Mouse (Mus musculus) forebrain, embryonic 12.5 days (tissue): ENCODE measurements around the gene Chmp1a. TPM values are rescaled to one million over a fixed set of nuclear protein-coding genes. Genes with fewer than 3 reads are reported as not detected.
"Not testable (repeated sequence)": the region's sequence is repeated elsewhere in the genome, so short reads cannot be mapped to it uniquely, and the experiment has no call there.

Experiments
- ATAC-seq: fragments of 200-750 bp; cut with Nextera tagmentation; 2 replicates; pipeline ENCODE4 v1.8.0; 2017; ENCODE audit warnings: moderate TSS enrichment; ENCODE audit not compliant: low FRiP score
- H3K27ac ChIP-seq: fragments of 300-500 bp; sonication (generic); 2 replicates; pipeline ENCODE4 v1.5.1; 2016; ENCODE audit warnings: mild to moderate bottlenecking
- H3K27me3 ChIP-seq: fragments of 300-500 bp; sonication (generic); 2 replicates; pipeline ENCODE4 v1.6.1; 2016; ENCODE audit warnings: mild to moderate bottlenecking
- H3K36me3 ChIP-seq: fragments of 300-500 bp; sonication (generic); replicated peaks from 2 replicates; pipeline ENCODE4 v1.6.1; 2016; ENCODE audit warnings: mild to moderate bottlenecking
- H3K4me1 ChIP-seq: fragments of 300-500 bp; sonication (generic); 2 replicates; pipeline ENCODE4 v1.6.1; 2016
- H3K4me2 ChIP-seq: fragments of 300-500 bp; sonication (generic); 2 replicates; pipeline ENCODE4 v1.6.1; 2016; ENCODE audit warnings: mild to moderate bottlenecking, moderate library complexity
- H3K4me3 ChIP-seq: fragments of 300-500 bp; sonication (generic); replicated peaks from 2 replicates; pipeline ENCODE4 v1.5.1; 2016; ENCODE audit warnings: mild to moderate bottlenecking
- H3K9ac ChIP-seq: fragments of 300-500 bp; sonication (generic); 2 replicates; pipeline ENCODE4 v1.6.1; 2016; ENCODE audit warnings: mild to moderate bottlenecking
- H3K9me3 ChIP-seq: fragments of 300-500 bp; sonication (generic); 2 replicates; pipeline ENCODE4 v1.6.1; 2016
- WGBS: fragments of 180-500 bp; shearing (Covaris S2); methylation state at CpG from one replicate; pipeline ENCODE4 v1.1.7; 2016; 5-methylcytosine and 5-hydroxymethylcytosine counted together
- polyA plus RNA-seq: library from polyadenylated mRNA; unstranded; fragments of >200 nt; fragmentation: Nextera tagmentation; extraction: Ambion mirVana; gene quantifications from 2 replicates; pipeline ENCODE4 v1.2.1, GENCODE M21; 2016

Chmp1a gene
- polyA plus RNA-seq, 1 experiment from 2014 or later: 150 TPM

- peak; percentile 92 for ATAC-seq
Measured at GRCm38 (mm10) chr8:123224278-123225266, 12.0 kb upstream of the Chmp1a start, which contains the start of gene Cdk10. Gene Cdk10 (plus strand): TSS chr8:123224842.

GRCm38 (mm10) chr8:123220917-123221316 lies 8.4 kb upstream of the Chmp1a start:
- H3K4me1 ChIP-seq: peaks cover 12% of the 10 kb centered on the region
- no peak overlapping the region for H3K27ac ChIP-seq
- no peaks in the 10 kb centered on the region for H3K36me3 ChIP-seq
- ATAC-seq: no peak
- no peak overlapping the region for H3K9ac ChIP-seq
- 94% methylated on average over 1 of the region's 1 CpGs for whole genome bisulfite sequencing
- H3K4me3 ChIP-seq: no peak overlapping the region
- H3K27me3 ChIP-seq: no peaks in the 10 kb centered on the region
- no peaks in the 10 kb centered on the region for H3K9me3 ChIP-seq
- H3K4me2 ChIP-seq: no peak overlapping the region

More at GRCm38 (mm10) chr8:123224278-123225266, 12.0 kb upstream of the Chmp1a start, which contains the start of gene Cdk10:
- Histone ChIP-seq H3K4me3 (peak within 1 kb of the TSS; percentile 85), H3K36me3 (peaks cover 24% of the 10 kb centered on the region), H3K9ac (peak within 1 kb of the TSS; percentile 95), H3K9me3 (no peaks in the 10 kb centered on the region), H3K4me1 (peaks cover 12% of the 10 kb centered on the region), H3K27me3 (no peaks in the 10 kb centered on the region), H3K27ac (peak within 1 kb of the TSS; percentile 84), H3K4me2 (peak within 1 kb of the TSS; percentile 95)
- 3% methylated on average over 59 of the region's 59 CpGs for WGBS

GRCm38 (mm10) chr8:123215430-123215829 lies 2.9 kb upstream of the Chmp1a start:
- H3K36me3 ChIP-seq: no peaks in the 10 kb centered on the region
- H3K9ac ChIP-seq: no peak overlapping the region
- no peaks in the 10 kb centered on the region for H3K9me3 ChIP-seq
- H3K27me3 ChIP-seq: no peaks in the 10 kb centered on the region
- peaks cover 25% of the 10 kb centered on the region for H3K4me1 ChIP-seq
- WGBS: 84% methylated on average over 3 of the region's 3 CpGs
- no peak for ATAC-seq
- H3K4me2 ChIP-seq: no peak overlapping the region
- H3K27ac ChIP-seq: no peak overlapping the region
- H3K4me3 ChIP-seq: no peak overlapping the region

GRCm38 (mm10) chr8:123213118-123213772 lies 682 bp upstream of the Chmp1a start:
- Histone ChIP-seq H3K9me3 (no peaks in the 10 kb centered on the region), H3K4me3 (peak overlapping the region; percentile 74), H3K27me3 (no peaks in the 10 kb centered on the region), H3K4me2 (peak overlapping the region; percentile 86), H3K9ac (peak overlapping the region; percentile 80), H3K27ac (peak overlapping the region; percentile 32; the same call in 1 of the 2 replicates), H3K36me3 (peaks cover 21% of the 10 kb centered on the region), H3K4me1 (peaks cover 25% of the 10 kb centered on the region)
- 18% methylated on average over 22 of the region's 22 CpGs for WGBS
- ATAC-seq: peak; percentile 28

GRCm38 (mm10) chr8:123211876-123212275 lies 687 bp downstream of the Chmp1a start:
- ATAC-seq: no peak
- H3K4me1 ChIP-seq: peaks cover 25% of the 10 kb centered on the region
- peaks cover 35% of the 10 kb centered on the region for H3K36me3 ChIP-seq
- H3K27me3 ChIP-seq: no peaks in the 10 kb centered on the region
- 56% methylated on average over 10 of the region's 10 CpGs for WGBS
- H3K4me2 ChIP-seq: peak overlapping the region; percentile 86
- H3K9ac ChIP-seq: peak overlapping the region; percentile 80
- no peaks in the 10 kb centered on the region for H3K9me3 ChIP-seq
- H3K4me3 ChIP-seq: peak overlapping the region; percentile 74
- no peak overlapping the region for H3K27ac ChIP-seq

- peaks cover 38% of the 10 kb centered on the region for H3K36me3 ChIP-seq
- ATAC-seq: no peak
- 0 out of 2 replicates have a peak, but pooled peaks cover 6% of the 10 kb centered on the region for H3K27me3 ChIP-seq
- H3K4me3 ChIP-seq: no peak overlapping the region
- no peaks in the 10 kb centered on the region for H3K4me1 ChIP-seq
- H3K9ac ChIP-seq: no peak overlapping the region
- no peaks in the 10 kb centered on the region for H3K9me3 ChIP-seq
- H3K27ac ChIP-seq: no peak overlapping the region
- WGBS: 93% methylated on average over 3 of the region's 3 CpGs
- H3K4me2 ChIP-seq: no peak overlapping the region
Measured at GRCm38 (mm10) chr8:123203571-123203970, 9.0 kb downstream of the Chmp1a start.

GRCm38 (mm10) chr8:123202288-123202687 lies 10.3 kb downstream of the Chmp1a start:
- Histone ChIP-seq H3K9me3 (no peaks in the 10 kb centered on the region), H3K27me3 (0 out of 2 replicates have a peak, but pooled peaks cover 6% of the 10 kb centered on the region), H3K9ac (no peak overlapping the region), H3K4me2 (no peak overlapping the region), H3K4me1 (no peaks in the 10 kb centered on the region), H3K4me3 (no peak overlapping the region), H3K27ac (no peak overlapping the region), H3K36me3 (peaks cover 25% of the 10 kb centered on the region)
- WGBS: 32% methylated on average over 5 of the region's 5 CpGs
- no peak for ATAC-seq

- WGBS: 76% methylated on average over 14 of the region's 14 CpGs
- no peaks in the 10 kb centered on the region for H3K4me1 ChIP-seq
- H3K27me3 ChIP-seq: 0 out of 2 replicates have a peak, but pooled peaks cover 6% of the 10 kb centered on the region
- no peak overlapping the region for H3K27ac ChIP-seq
- no peak overlapping the region for H3K9ac ChIP-seq
- H3K4me3 ChIP-seq: no peak overlapping the region
- H3K4me2 ChIP-seq: no peak overlapping the region
- peaks cover 4% of the 10 kb centered on the region for H3K36me3 ChIP-seq
- no peak for ATAC-seq
- no peaks in the 10 kb centered on the region for H3K9me3 ChIP-seq
Measured at GRCm38 (mm10) chr8:123199864-123200263, 12.7 kb downstream of the Chmp1a start.

GRCm38 (mm10) chr8:123197016-123197415 lies 15.5 kb downstream of the Chmp1a start:
- not testable (repeated sequence) for H3K36me3 ChIP-seq

GRCm38 (mm10) chr8:123193771-123194170 lies 18.8 kb downstream of the Chmp1a start:
- no peak for ATAC-seq
- H3K27me3 ChIP-seq: no peaks in the 10 kb centered on the region; the same call in 1 of the 2 replicates
- H3K4me2 ChIP-seq: no peak overlapping the region
- H3K27ac ChIP-seq: no peak overlapping the region
- 89% methylated on average over 9 of the region's 9 CpGs for WGBS
- peaks cover 5% of the 10 kb centered on the region; the same call in 1 of the 2 replicates for H3K4me1 ChIP-seq
- no peak overlapping the region for H3K9ac ChIP-seq
- H3K9me3 ChIP-seq: no peaks in the 10 kb centered on the region
- no peaks in the 10 kb centered on the region for H3K36me3 ChIP-seq
- no peak overlapping the region for H3K4me3 ChIP-seq

More at GRCm38 (mm10) chr8:123197016-123197415, 15.5 kb downstream of the Chmp1a start:
- H3K4me2 ChIP-seq, ATAC-seq, H3K4me1 ChIP-seq, H3K27me3 ChIP-seq, H3K9me3 ChIP-seq, H3K4me3 ChIP-seq, H3K27ac ChIP-seq, H3K9ac ChIP-seq: not testable (repeated sequence)
- WGBS: 85% methylated on average over 5 of the region's 5 CpGs

GRCm38 (mm10) chr8:123191908-123192307 lies 20.7 kb downstream of the Chmp1a start:
- Histone ChIP-seq H3K27me3 (no peaks in the 10 kb centered on the region; the same call in 1 of the 2 replicates), H3K4me2 (no peak overlapping the region), H3K36me3 (no peaks in the 10 kb centered on the region), H3K9me3 (no peaks in the 10 kb centered on the region), H3K9ac (no peak overlapping the region), H3K4me3 (no peak overlapping the region), H3K4me1 (peaks cover 5% of the 10 kb centered on the region; the same call in 1 of the 2 replicates), H3K27ac (no peak overlapping the region)
- no peak for ATAC-seq
- 60% methylated on average over 7 of the region's 8 CpGs for WGBS

- ATAC-seq: no peak
- Histone ChIP-seq H3K9me3 (no peaks in the 10 kb centered on the region), H3K27ac (no peak overlapping the region), H3K36me3 (no peaks in the 10 kb centered on the region), H3K4me2 (no peak overlapping the region), H3K4me3 (no peak overlapping the region), H3K9ac (no peak overlapping the region), H3K27me3 (no peaks in the 10 kb centered on the region; the same call in 1 of the 2 replicates), H3K4me1 (peaks cover 5% of the 10 kb centered on the region; the same call in 1 of the 2 replicates)
- 3% methylated on average over 9 of the region's 9 CpGs for WGBS
Measured at GRCm38 (mm10) chr8:123190678-123191077, 21.9 kb downstream of the Chmp1a start.
